Mouse (Mus musculus): Measurements from ENCODE around the gene Klk9.

Gene Klk9

DNA sequence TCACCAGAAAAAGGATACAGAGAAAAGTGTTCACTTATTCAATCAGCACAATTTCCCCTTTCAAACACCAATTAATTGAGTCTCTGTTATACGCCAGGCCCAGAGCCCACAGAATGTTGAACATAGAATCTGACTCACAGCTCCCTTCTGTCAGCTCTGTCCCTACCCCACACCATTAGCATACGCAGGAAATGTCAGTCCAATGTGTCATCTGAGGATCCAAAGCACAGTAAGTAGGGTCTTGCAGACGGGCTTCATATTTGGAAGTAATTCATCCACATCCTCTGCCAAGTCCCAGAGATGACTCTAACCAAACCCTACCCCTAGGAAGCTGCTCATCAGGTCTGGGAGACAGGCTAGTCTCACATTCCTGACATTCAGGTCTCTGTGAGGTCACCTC lies 3.6 kb upstream of the Klk9 start:
- in situ Hi-C loops (cut with MboI, MseI), result loop anchor here (25.0 kb wide), 1 partner anchor 674 kb away; the partner anchor contains the start of genes Aspdh and Josd2

DNA sequence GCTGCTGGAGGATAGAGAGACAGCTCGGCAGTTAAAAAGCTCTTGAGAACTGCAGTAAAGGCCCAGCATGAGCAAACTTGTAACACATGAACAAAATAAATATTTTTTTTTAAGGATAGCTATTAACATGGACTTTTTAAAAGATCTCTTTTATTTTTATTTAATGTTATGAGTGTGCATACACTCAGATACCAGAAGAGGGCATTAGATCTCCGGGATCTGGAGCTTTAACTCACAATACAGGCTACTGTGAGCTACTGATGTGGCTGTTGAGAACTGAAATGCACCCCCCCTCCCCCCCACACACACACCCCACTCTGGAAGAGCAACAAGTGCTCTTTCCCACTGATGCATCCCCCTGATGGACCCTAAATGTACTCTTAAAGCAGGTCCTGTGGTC lies 2.4 kb upstream of the Klk9 start:
- in situ Hi-C loops (cut with MboI, MseI), result loop anchor here (25.0 kb wide), 1 partner anchor 673 kb away; the partner anchor contains the start of genes Aspdh and Josd2

DNA sequence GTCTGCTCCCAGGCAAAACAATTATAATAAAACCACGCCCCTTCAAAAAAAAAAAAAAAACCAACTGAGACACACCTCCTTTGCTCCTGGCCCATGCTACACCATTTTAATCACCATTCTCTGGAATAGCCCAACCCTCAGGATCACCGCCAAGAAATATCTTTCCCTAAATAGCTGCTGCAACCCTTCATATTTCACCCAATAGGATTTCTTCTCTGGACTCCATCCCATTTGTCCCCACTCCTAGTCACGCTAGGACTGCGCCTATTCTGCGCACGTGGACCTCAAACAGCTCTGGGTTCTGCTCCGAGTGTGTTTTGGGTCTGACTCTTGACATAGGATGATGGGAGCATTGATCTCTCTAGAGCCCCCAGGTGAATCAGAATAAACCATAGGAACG lies 4.7 kb downstream of the Klk9 start:
- in situ Hi-C loops (cut with MboI, MseI), result loop anchor here (25.0 kb wide), 1 partner anchor 666 kb away; the partner anchor contains the start of genes Aspdh and Josd2

DNA sequence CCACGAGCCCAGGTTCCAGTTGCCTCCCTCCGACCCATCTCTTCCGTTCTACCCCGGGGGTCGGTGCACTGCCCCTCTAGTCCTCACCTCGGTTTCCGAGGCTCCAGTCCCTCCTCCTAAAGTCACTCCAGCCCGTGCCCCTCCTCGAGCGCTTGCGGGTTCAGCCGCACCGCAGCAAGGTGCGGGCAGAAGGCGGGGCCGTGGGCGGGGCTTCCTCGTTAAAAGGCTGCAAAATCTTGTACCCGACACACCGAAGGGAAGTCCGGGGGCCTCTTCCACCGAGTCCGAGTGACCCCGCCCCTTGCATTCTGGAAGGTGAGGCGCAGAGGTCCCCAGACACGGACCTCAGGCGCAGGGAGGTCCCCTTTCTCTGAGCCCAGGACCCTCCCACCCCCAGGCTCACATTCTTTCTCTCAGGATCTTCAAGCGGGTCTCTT lies 5.7 kb downstream of the Klk9 start, which contains the start of gene Klk8:
Klk8 (plus strand) TSS at position 245 of the 437 bp plus-strand sequence.
- in situ Hi-C loops (cut with MboI, MseI), result loop anchor here (25.0 kb wide), 1 partner anchor 665 kb away; the partner anchor contains the start of genes Aspdh and Josd2

- in situ Hi-C loops (cut with MboI, MseI), result loop anchor here (25.0 kb wide), 1 partner anchor 664 kb away; the partner anchor contains the start of genes Aspdh and Josd2
Observed at GRCm38 (mm10) chr7:43797844-43798462, 6.3 kb downstream of the Klk9 start.

- in situ Hi-C loops (cut with MboI, MseI), result loop anchor here (25.0 kb wide), 1 partner anchor 662 kb away; the partner anchor contains the start of genes Aspdh and Josd2
Observed at GRCm38 (mm10) chr7:43799876-43800275, 8.2 kb downstream of the Klk9 start.

GRCm38 (mm10) chr7:43810994-43811393 lies 19.3 kb downstream of the Klk9 start, which contains the start of gene Klk7:
TSS of gene Klk7 (plus strand) at chr7:43811294.
- in situ Hi-C loops (cut with MboI, MseI), result loop anchor here (5.0 kb wide), 1 partner anchor 34 kb away; no protein-coding TSS in a partner anchor

DNA sequence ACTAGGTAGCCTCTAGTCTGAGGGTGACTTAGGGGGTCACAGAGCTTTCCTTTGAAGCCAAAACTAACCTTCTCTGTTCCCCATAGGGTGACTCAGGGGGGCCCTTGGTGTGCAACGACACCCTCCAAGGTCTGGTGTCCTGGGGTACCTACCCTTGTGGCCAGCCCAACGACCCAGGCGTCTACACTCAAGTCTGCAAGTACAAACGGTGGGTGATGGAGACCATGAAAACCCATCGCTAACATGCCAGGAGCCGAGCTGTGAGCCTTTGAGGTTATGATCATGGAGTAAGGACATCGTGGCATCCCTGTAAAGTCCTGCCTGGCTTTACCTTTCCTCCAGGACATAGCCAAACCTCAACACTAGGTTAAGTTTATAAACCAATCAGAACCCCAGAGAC lies 23.5 kb downstream of the Klk9 start:
- in situ Hi-C loops (cut with MboI, MseI), result no loop called here

GRCm38 (mm10) chr7:43816746-43817145 lies 25.1 kb downstream of the Klk9 start:
- in situ Hi-C loops (cut with MboI, MseI), result no loop called here

DNA sequence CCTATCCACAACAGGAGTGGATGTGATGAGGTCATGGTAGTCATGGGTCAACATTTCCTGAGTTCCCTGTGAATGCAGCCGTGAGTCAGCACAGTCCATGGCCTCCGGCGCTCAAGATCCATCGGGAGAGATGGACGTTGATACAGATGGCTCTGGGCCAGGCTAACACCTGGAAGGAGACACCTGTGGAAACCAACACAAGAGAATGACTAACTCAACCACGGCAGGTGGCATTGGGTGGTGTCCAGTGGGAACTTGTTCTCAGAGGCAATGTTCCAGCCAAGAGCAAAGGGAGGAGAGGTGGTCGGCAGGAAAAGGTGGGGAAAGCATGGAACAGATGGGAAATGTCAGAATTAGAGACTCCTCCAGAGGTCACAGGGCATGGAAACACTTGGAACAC lies 29.9 kb downstream of the Klk9 start:
- in situ Hi-C loops (cut with MboI, MseI), result loop anchor here (10.0 kb wide), 1 partner anchor 363 kb away; the partner anchor contains the start of gene Klk1b24

- in situ Hi-C loops (cut with MboI, MseI), result loop anchor here (10.0 kb wide), 1 partner anchor 361 kb away; the partner anchor contains the start of gene Klk1b24
Observed at GRCm38 (mm10) chr7:43824199-43824598, 32.5 kb downstream of the Klk9 start, which contains the start of gene Klk6. TSS of gene Klk6 (plus strand) at chr7:43824499.

GRCm38 (mm10) chr7:43826056-43826455 lies 34.4 kb downstream of the Klk9 start:
- in situ Hi-C loops (cut with MboI, MseI), result loop anchor here (10.0 kb wide), 1 partner anchor 359 kb away; the partner anchor contains the start of gene Klk1b24

DNA sequence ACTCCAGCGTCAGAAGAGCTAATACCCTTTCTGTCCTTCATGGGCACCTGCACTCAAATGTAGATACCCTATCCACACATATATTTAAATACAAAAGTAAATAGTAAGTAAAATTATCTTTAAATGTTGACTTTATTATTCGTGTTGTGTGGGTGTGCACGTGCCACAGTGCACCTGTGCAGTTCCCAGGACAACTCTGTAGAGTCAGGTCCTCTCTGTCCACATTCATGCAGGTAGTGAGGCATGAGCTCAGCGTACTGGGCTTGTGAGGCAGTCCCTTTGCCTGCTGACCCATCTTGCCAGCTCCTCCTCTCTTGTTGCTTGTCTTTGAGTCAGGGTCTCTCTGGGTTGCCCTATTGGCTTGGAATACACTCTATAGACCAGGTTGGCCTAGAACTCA lies 36.0 kb downstream of the Klk9 start:
- in situ Hi-C loops (cut with MboI, MseI), result loop anchor here (10.0 kb wide), 1 partner anchor 357 kb away; the partner anchor contains the start of gene Klk1b24

- in situ Hi-C loops (cut with MboI, MseI), result loop anchor here (10.0 kb wide), 1 partner anchor 356 kb away; the partner anchor contains the start of gene Klk1b24
Observed at GRCm38 (mm10) chr7:43829006-43829405, 37.3 kb downstream of the Klk9 start.

- in situ Hi-C loops (cut with MboI, MseI), result no loop called here
Observed at GRCm38 (mm10) chr7:43841701-43842100, 50.0 kb downstream of the Klk9 start, which contains the start of gene Klk5. TSS of gene Klk5 (plus strand) at chr7:43841971.

GRCm38 (mm10) chr7:43843801-43844200 lies 52.1 kb downstream of the Klk9 start:
- in situ Hi-C loops (cut with MboI, MseI), result no loop called here
